Mouse (Mus musculus): Measurements from ENCODE around the gene Ntpcr. TPM values are rescaled to one million over a fixed set of nuclear protein-coding genes. Genes with fewer than 3 reads are reported as not detected.

The Ntpcr gene
- polyA plus RNA-seq, 1 experiment from 2014 or later: 32.6 TPM

GRCm38 (mm10) chr8:125782161-125782560, 52.4 kb downstream of the Ntpcr start:
- WGBS: 66% methylated on average over 3 of the region's 3 CpGs
- Histone ChIP-seq H3K27ac (no peak overlapping the region), H3K9ac (no peak overlapping the region), H3K36me3 (no peaks in the 10 kb centered on the region), H3K4me1 (peaks cover 13% of the 10 kb centered on the region), H3K4me2 (replicated peaks) (no peak overlapping the region), H3K4me3 (no peak overlapping the region), H3K9me3 (no peaks in the 10 kb centered on the region), H3K27me3 (no peaks in the 10 kb centered on the region)
- no peak for ATAC-seq (ENCODE audit: low FRiP score, low read depth)

- no peaks in the 10 kb centered on the region for H3K9me3 ChIP-seq
- 82% methylated on average over 7 of the region's 7 CpGs for WGBS
- H3K36me3 ChIP-seq: no peaks in the 10 kb centered on the region
- no peak overlapping the region for H3K27ac ChIP-seq
- peaks cover 23% of the 10 kb centered on the region for H3K4me1 ChIP-seq
- H3K4me2 ChIP-seq (replicated peaks): no peak overlapping the region
- no peak overlapping the region for H3K9ac ChIP-seq
- no peak overlapping the region for H3K4me3 ChIP-seq
- no peaks in the 10 kb centered on the region for H3K27me3 ChIP-seq
- ATAC-seq (ENCODE audit: low FRiP score, low read depth): no peak
These were observed 57.1 kb downstream of the Ntpcr start for GRCm38 (mm10) chr8:125786886-125787285.

GRCm38 (mm10) chr8:125792816-125793455, 63.2 kb downstream of the Ntpcr start:
- Histone ChIP-seq H3K9ac (no peak overlapping the region), H3K4me2 (replicated peaks) (no peak overlapping the region), H3K27ac (no peak overlapping the region), H3K36me3 (no peaks in the 10 kb centered on the region), H3K4me1 (peaks cover 20% of the 10 kb centered on the region), H3K9me3 (no peaks in the 10 kb centered on the region), H3K27me3 (no peaks in the 10 kb centered on the region), H3K4me3 (no peak overlapping the region)
- no peak for ATAC-seq (ENCODE audit: low FRiP score, low read depth)
- WGBS: 64% methylated on average over 9 of the region's 9 CpGs

GRCm38 (mm10) chr8:125795341-125795740, 65.6 kb downstream of the Ntpcr start:
- H3K4me2 ChIP-seq (replicated peaks): no peak overlapping the region
- WGBS: 79% methylated on average over 2 of the region's 2 CpGs
- H3K4me1 ChIP-seq: peaks cover 10% of the 10 kb centered on the region
- no peaks in the 10 kb centered on the region for H3K27me3 ChIP-seq
- H3K27ac ChIP-seq: no peak overlapping the region
- ATAC-seq (ENCODE audit: low FRiP score, low read depth): no peak
- H3K9me3 ChIP-seq: no peaks in the 10 kb centered on the region
- no peak overlapping the region for H3K4me3 ChIP-seq
- H3K9ac ChIP-seq: no peak overlapping the region
- H3K36me3 ChIP-seq: no peaks in the 10 kb centered on the region

- Histone ChIP-seq H3K27ac (no peak overlapping the region), H3K4me1 (no peaks in the 10 kb centered on the region), H3K9me3 (no peaks in the 10 kb centered on the region), H3K27me3 (no peaks in the 10 kb centered on the region), H3K4me3 (no peak overlapping the region), H3K9ac (no peak overlapping the region), H3K36me3 (no peaks in the 10 kb centered on the region), H3K4me2 (replicated peaks) (no peak overlapping the region)
- no peak for ATAC-seq (ENCODE audit: low FRiP score, low read depth)
- WGBS: 84% methylated on average over 2 of the region's 2 CpGs
These were observed 67.2 kb downstream of the Ntpcr start for GRCm38 (mm10) chr8:125796970-125797369.

Other genes starting within 250 kb of the Ntpcr start
- 12.9 and 17.2 TPM in 2 replicates for gene Sipa1l2, start 160.2 kb upstream of the Ntpcr start, polyA plus RNA-seq (2015; fragmentation: Nextera tagmentation; extraction: Ambion mirVana)
- gene Map10, start 60.1 kb upstream of the Ntpcr start, polyA plus RNA-seq (2015; fragmentation: Nextera tagmentation; extraction: Ambion mirVana): 6.4 and 6.7 TPM in 2 replicates
- gene Pcnx2, start 168.4 kb downstream of the Ntpcr start, polyA plus RNA-seq (2015; fragmentation: Nextera tagmentation; extraction: Ambion mirVana): 0.11 and 0.13 TPM in 2 replicates
- gene Map3k21, start 180.5 kb downstream of the Ntpcr start, polyA plus RNA-seq (2015; fragmentation: Nextera tagmentation; extraction: Ambion mirVana): 0.04 and 0.11 TPM in 2 replicates

Data from limb, embryonic 13.5 days (tissue).